Mouse (Mus musculus): ENCODE measurements at regions not wholly inside any gene's neighbourhood (a gene's known extent, or its start where the extent isn't known, plus 50 kb on each side); places are given as distances from the start of the nearest gene placed in this dataset.

GRCm38 (mm10) chr4:90996388-90997092 is 404.0 kb downstream of the Elavl2 start:
- 77% methylated on average over 2 of the region's 2 CpGs for WGBS
- ATAC-seq (ENCODE audit: low FRiP score) = no peak; the same call in 1 of the 2 replicates
- H3K9ac ChIP-seq = no peak overlapping the region
- no peaks in the 10 kb centered on the region for H3K4me1 ChIP-seq
- no peak overlapping the region for H3K4me3 ChIP-seq
- H3K27me3 ChIP-seq = no peaks in the 10 kb centered on the region
- no peak overlapping the region for H3K27ac ChIP-seq
- no peaks in the 10 kb centered on the region for H3K36me3 ChIP-seq
- no peaks in the 10 kb centered on the region for H3K9me3 ChIP-seq (replicated peaks)
- H3K4me2 ChIP-seq (replicated peaks) = no peak overlapping the region

- Histone ChIP-seq H3K9me3 (replicated peaks) (no peaks in the 10 kb centered on the region), H3K27ac (no peak overlapping the region), H3K4me3 (no peak overlapping the region), H3K4me2 (replicated peaks) (no peak overlapping the region), H3K4me1 (no peaks in the 10 kb centered on the region), H3K27me3 (no peaks in the 10 kb centered on the region), H3K36me3 (no peaks in the 10 kb centered on the region), H3K9ac (no peak overlapping the region)
- WGBS = 74% methylated on average over 6 of the region's 6 CpGs
- no peak for ATAC-seq (ENCODE audit: low FRiP score)
These were observed 435.9 kb downstream of the Elavl2 start for GRCm38 (mm10) chr4:90964658-90965057.

GRCm38 (mm10) chr4:90943687-90944385 is 456.7 kb downstream of the Elavl2 start:
- H3K9ac ChIP-seq = no peak overlapping the region
- no peak for ATAC-seq (ENCODE audit: low FRiP score)

DNA sequence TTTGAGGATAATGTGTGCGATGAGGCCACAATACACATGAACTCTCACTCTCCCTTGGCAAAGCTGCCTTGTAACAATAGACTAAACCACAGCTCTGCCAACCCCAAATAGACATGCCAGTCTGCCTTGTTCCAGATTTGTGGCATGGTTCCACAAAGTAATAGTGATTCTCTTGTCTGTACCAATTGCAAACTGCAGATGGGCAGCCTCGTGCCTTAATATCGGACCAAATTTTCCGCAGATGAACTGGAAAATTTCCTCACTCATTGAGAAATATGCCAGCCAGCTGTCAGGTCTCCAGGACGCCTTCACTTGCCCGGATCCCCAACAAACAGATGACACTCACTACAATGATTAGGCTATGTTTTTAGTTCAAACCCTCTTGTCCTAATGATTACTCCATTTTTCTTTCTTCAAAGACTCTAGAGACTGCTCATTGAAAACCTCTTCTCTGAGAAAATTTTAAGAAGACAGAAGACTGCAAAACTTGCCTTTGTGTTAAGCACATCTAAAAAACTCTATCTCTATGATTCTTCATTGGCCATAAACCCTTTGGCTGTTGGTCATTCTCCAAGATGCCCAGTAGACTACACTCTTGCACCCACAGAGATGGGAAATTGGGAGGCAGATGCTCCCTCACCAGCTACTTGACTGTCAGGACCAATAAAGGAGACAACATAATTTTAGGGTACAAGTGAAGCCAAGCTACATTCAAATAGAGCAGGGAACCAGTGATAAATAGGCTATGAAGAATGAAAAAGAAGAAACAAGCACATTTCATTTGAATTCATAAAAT is 483.1 kb downstream of the Elavl2 start:
- Histone ChIP-seq H3K4me3 (no peak overlapping the region), H3K9me3 (replicated peaks) (no peaks in the 10 kb centered on the region), H3K4me2 (replicated peaks) (no peak overlapping the region), H3K27ac (no peak overlapping the region), H3K9ac (no peak overlapping the region), H3K36me3 (no peaks in the 10 kb centered on the region), H3K27me3 (no peaks in the 10 kb centered on the region), H3K4me1 (no peaks in the 10 kb centered on the region)
- ATAC-seq (ENCODE audit: low FRiP score) = no peak
- WGBS = 88% methylated on average over 6 of the region's 6 CpGs

More at GRCm38 (mm10) chr4:90943687-90944385, 456.7 kb downstream of the Elavl2 start:
- no peaks in the 10 kb centered on the region for H3K4me1 ChIP-seq
- no peaks in the 10 kb centered on the region for H3K27me3 ChIP-seq
- no peak overlapping the region for H3K4me3 ChIP-seq
- H3K27ac ChIP-seq = no peak overlapping the region
- no peaks in the 10 kb centered on the region for H3K9me3 ChIP-seq (replicated peaks)
- 68% methylated on average over 4 of the region's 4 CpGs for WGBS
- H3K36me3 ChIP-seq = no peaks in the 10 kb centered on the region
- H3K4me2 ChIP-seq (replicated peaks) = no peak overlapping the region

GRCm38 (mm10) chr4:90906311-90906710 is 494.3 kb downstream of the Elavl2 start:
- Histone ChIP-seq H3K9me3 (replicated peaks) (no peaks in the 10 kb centered on the region), H3K27me3 (no peaks in the 10 kb centered on the region), H3K36me3 (no peaks in the 10 kb centered on the region), H3K27ac (no peak overlapping the region), H3K4me1 (no peaks in the 10 kb centered on the region), H3K4me3 (no peak overlapping the region), H3K9ac (no peak overlapping the region), H3K4me2 (replicated peaks) (no peak overlapping the region)
- 92% methylated on average over 1 of the region's 1 CpGs for WGBS
- no peak for ATAC-seq (ENCODE audit: low FRiP score)

GRCm38 (mm10) chr4:90868209-90868608 is 532.4 kb downstream of the Elavl2 start:
- Histone ChIP-seq H3K36me3 (no peaks in the 10 kb centered on the region), H3K4me1 (no peaks in the 10 kb centered on the region), H3K4me3 (no peak overlapping the region), H3K4me2 (replicated peaks) (no peak overlapping the region), H3K9me3 (replicated peaks) (no peaks in the 10 kb centered on the region), H3K9ac (no peak overlapping the region), H3K27me3 (no peaks in the 10 kb centered on the region), H3K27ac (no peak overlapping the region)
- 54% methylated on average over 7 of the region's 7 CpGs for WGBS
- ATAC-seq (ENCODE audit: low FRiP score) = no peak

GRCm38 (mm10) chr4:90860854-90861253 is 539.7 kb downstream of the Elavl2 start:
- no peaks in the 10 kb centered on the region for H3K4me1 ChIP-seq
- H3K4me3 ChIP-seq = no peak overlapping the region
- peak; percentile 68; the same call in 1 of the 2 replicates for ATAC-seq (ENCODE audit: low FRiP score)
- WGBS = 40% methylated on average over 2 of the region's 2 CpGs
- H3K9ac ChIP-seq = no peak overlapping the region
- H3K27me3 ChIP-seq = no peaks in the 10 kb centered on the region
- no peak overlapping the region for H3K4me2 ChIP-seq (replicated peaks)
- no peaks in the 10 kb centered on the region for H3K36me3 ChIP-seq
- H3K27ac ChIP-seq = no peak overlapping the region
- H3K9me3 ChIP-seq (replicated peaks) = no peaks in the 10 kb centered on the region

DNA sequence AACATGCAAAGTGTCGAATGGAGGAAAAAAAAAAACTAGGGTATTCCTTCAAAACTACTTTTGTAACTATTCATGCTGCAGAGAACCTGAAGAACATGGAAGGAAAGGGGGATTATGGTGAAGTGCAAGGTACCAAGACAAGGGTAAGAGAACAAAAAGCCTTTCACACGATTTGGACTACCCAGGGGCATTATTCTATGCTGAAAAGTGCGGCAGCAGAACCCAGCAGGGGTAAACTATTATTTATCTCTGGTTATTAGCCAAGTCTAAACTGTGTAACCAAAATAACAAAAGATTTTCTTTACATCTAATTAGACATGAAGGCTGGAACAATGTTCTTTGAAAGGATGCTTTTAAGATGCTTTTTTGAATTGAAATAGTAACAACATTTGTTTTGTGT is 560.8 kb downstream of the Elavl2 start:
- H3K4me2 ChIP-seq (replicated peaks) = no peak overlapping the region
- H3K27ac ChIP-seq = no peak overlapping the region
- no peaks in the 10 kb centered on the region for H3K9me3 ChIP-seq (replicated peaks)
- ATAC-seq (ENCODE audit: low FRiP score) = 0 out of 2 replicates have a peak, but pooled peaks have one; percentile 29
- 41% methylated on average over 3 of the region's 3 CpGs for WGBS
- no peaks in the 10 kb centered on the region for H3K36me3 ChIP-seq
- no peak overlapping the region for H3K9ac ChIP-seq
- no peak overlapping the region for H3K4me3 ChIP-seq
- H3K4me1 ChIP-seq = no peaks in the 10 kb centered on the region
- H3K27me3 ChIP-seq = no peaks in the 10 kb centered on the region

DNA sequence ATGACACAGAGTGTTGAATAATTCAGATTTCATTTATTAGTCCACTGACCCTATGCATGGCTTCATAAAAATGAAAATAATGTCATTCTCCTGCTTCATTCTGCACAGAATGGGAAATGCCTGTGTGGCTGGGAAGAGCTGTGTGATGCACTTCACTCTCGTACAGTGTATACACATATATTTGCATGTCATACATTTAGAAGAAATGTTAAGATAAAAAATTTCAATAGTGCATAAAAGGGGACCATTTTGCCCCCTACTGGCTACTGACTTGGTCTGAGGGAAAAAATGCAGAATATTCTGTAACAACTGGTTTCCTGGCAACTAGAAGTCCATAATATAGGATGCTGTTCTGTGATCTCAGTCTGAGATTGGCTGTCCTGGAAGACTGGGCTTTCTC is 580.5 kb downstream of the Zfp352 start:
- no peaks in the 10 kb centered on the region for H3K27me3 ChIP-seq
- H3K36me3 ChIP-seq = no peaks in the 10 kb centered on the region
- H3K4me2 ChIP-seq (replicated peaks) = no peak overlapping the region
- no peaks in the 10 kb centered on the region for H3K4me1 ChIP-seq
- ATAC-seq (ENCODE audit: low FRiP score) = no peak
- WGBS = 56% methylated on average over 1 of the region's 1 CpGs
- H3K4me3 ChIP-seq = no peak overlapping the region
- no peak overlapping the region for H3K9ac ChIP-seq
- H3K9me3 ChIP-seq (replicated peaks) = no peaks in the 10 kb centered on the region
- no peak overlapping the region for H3K27ac ChIP-seq

DNA sequence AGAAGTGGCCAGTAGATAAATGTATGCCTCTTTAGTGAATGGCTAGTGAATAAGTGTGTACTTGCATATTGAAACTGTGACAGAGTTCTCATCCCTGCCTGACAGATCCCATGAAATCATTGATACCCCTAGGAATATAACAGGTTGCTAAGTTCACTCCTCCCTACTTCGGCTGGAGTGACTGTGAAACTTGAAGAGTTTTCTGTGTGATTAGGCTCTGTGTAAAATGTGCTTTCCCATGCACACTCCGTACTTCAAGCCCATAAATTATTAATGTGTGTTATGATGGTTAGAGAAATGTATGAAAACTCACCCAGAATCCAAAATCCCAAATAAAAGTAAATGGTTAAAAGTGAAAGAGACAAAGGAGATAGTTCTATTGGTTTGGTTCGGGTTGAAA is 580.0 kb downstream of the Zfp352 start:
- Histone ChIP-seq H3K4me1 (no peaks in the 10 kb centered on the region), H3K9ac (no peak overlapping the region), H3K27me3 (no peaks in the 10 kb centered on the region), H3K9me3 (replicated peaks) (no peaks in the 10 kb centered on the region), H3K4me2 (replicated peaks) (no peak overlapping the region), H3K36me3 (no peaks in the 10 kb centered on the region), H3K27ac (no peak overlapping the region), H3K4me3 (no peak overlapping the region)
- WGBS = 68% methylated on average over 3 of the region's 3 CpGs
- ATAC-seq (ENCODE audit: low FRiP score) = no peak

DNA sequence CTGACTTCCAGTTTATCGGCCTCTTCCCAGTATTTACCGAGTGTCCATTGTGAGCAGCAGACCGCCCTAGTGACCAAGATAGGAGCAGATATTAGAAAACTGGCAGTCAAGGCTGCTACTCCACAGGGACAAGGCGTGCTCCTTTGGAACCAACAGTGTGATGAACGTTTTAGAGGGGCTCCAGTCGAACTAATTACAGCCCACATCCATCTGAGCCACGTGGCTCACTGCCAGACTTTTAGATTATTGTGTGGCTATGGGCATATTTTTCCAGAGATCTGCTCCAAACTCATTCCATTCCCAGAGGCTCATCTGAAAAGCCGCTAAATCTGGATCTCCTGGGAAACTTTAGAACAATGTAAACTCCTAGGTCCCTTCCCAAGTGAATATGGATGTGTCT is 578.9 kb downstream of the Zfp352 start:
- Histone ChIP-seq H3K9me3 (replicated peaks) (no peaks in the 10 kb centered on the region), H3K27ac (no peak overlapping the region), H3K9ac (no peak overlapping the region), H3K4me3 (no peak overlapping the region), H3K4me1 (no peaks in the 10 kb centered on the region), H3K27me3 (no peaks in the 10 kb centered on the region), H3K4me2 (replicated peaks) (no peak overlapping the region), H3K36me3 (no peaks in the 10 kb centered on the region)
- 67% methylated on average over 8 of the region's 8 CpGs for WGBS
- ATAC-seq (ENCODE audit: low FRiP score) = 0 out of 2 replicates have a peak, but pooled peaks have one; percentile 35
